Mouse (Mus musculus) gastrocnemius, postnatal 4 days (tissue): ENCODE data around the gene Tkt. TPM values are rescaled to one million over a fixed set of nuclear protein-coding genes. Genes with fewer than 3 reads are reported as not detected.
A peak's percentile ranks its signal among the peaks of the same experiment; 100 is the strongest.
"Not testable (repeated sequence)": the region's sequence is repeated elsewhere in the genome, so short reads cannot be mapped to it uniquely, and the experiment has no call there.

Experiments
- DNase-seq, 2 experiments: peaks; one replicate each; pipeline ENCODE4 v3.0.0; 2021 to 2022; ENCODE audit warnings: low spot score in 2 of 2, mixed read lengths in 2 of 2
- total RNA-seq, 2 experiments: library from RNA; stranded (reverse); gene quantifications; 2 replicates each; pipeline ENCODE4 v1.2.3; 2021

Tkt gene
- total RNA-seq, 2 experiments from 2014 or later: 53.7 to 62.8 TPM

- peak in 1 of 2 experiments; percentile 15 for DNase-seq
These were observed 3.4 kb downstream of the Tkt start for GRCm38 (mm10) chr14:30551509-30551908.

GRCm38 (mm10) chr14:30551981-30552380 lies 3.8 kb downstream of the Tkt start:
- DNase-seq: no peak

- no peak for DNase-seq
These were observed 5.0 kb downstream of the Tkt start for GRCm38 (mm10) chr14:30553185-30553584.

GRCm38 (mm10) chr14:30556651-30557050 lies 8.5 kb downstream of the Tkt start:
- DNase-seq: no peak

- DNase-seq: no peak
These were observed 9.6 kb downstream of the Tkt start for GRCm38 (mm10) chr14:30557730-30558129.

GRCm38 (mm10) chr14:30559321-30559850 lies 11.2 kb downstream of the Tkt start:
- peak in 1 of 2 experiments; percentile 53 for DNase-seq

- no peak for DNase-seq
These were observed 12.7 kb downstream of the Tkt start for GRCm38 (mm10) chr14:30560803-30561389.

GRCm38 (mm10) chr14:30561470-30562187 lies 13.5 kb downstream of the Tkt start:
- no peak for DNase-seq

GRCm38 (mm10) chr14:30562343-30562742 lies 14.2 kb downstream of the Tkt start:
- no peak for DNase-seq

- peak in 1 of 2 experiments; percentile 41 for DNase-seq
These were observed 16.3 kb downstream of the Tkt start for GRCm38 (mm10) chr14:30564451-30564850.

GRCm38 (mm10) chr14:30566317-30566716 lies 18.2 kb downstream of the Tkt start:
- DNase-seq: no peak

- no peak for DNase-seq
These were observed 19.9 kb downstream of the Tkt start for GRCm38 (mm10) chr14:30568016-30568415.

- no peak for DNase-seq
These were observed 22.1 kb downstream of the Tkt start for GRCm38 (mm10) chr14:30570303-30570702.

GRCm38 (mm10) chr14:30572253-30572652 lies 24.1 kb downstream of the Tkt start:
- DNase-seq: no peak

- no peak for DNase-seq
These were observed 25.1 kb downstream of the Tkt start for GRCm38 (mm10) chr14:30573235-30573634.

- DNase-seq: peak in 1 of 2 experiments; percentile 79
These were observed 25.9 kb downstream of the Tkt start for GRCm38 (mm10) chr14:30573983-30574584.

GRCm38 (mm10) chr14:30575791-30576190 lies 27.6 kb downstream of the Tkt start:
- no peak for DNase-seq

- no peak for DNase-seq
These were observed 28.1 kb downstream of the Tkt start for GRCm38 (mm10) chr14:30576260-30576659.

- not testable (repeated sequence) for DNase-seq
These were observed 29.3 kb downstream of the Tkt start for GRCm38 (mm10) chr14:30577303-30578062.

GRCm38 (mm10) chr14:30579180-30579579 lies 31.0 kb downstream of the Tkt start:
- no peak for DNase-seq

GRCm38 (mm10) chr14:30579882-30580281 lies 31.7 kb downstream of the Tkt start:
- DNase-seq: no peak
